Mouse (Mus musculus) ovary, postnatal 10 days (tissue): ENCODE results near the gene Dmrt3.

Experiments used
- DNase-seq: peaks from one replicate; pipeline ENCODE4 v3.0.0; 2022; ENCODE audit warnings: low spot score

Gene Dmrt3

GRCm38 (mm10) chr19:25610015-25610410, at the start of gene Dmrt3:
Gene Dmrt3, plus strand, starts transcription at chr19:25610301.
- DNase-seq, result no peak

- no peak for DNase-seq
These were observed 45.7 kb upstream of the Dmrt3 start for GRCm38 (mm10) chr19:25564430-25564829.

- no peak for DNase-seq
These were observed 40.3 kb upstream of the Dmrt3 start for GRCm38 (mm10) chr19:25569778-25570177.

GRCm38 (mm10) chr19:25574431-25574830, 35.7 kb upstream of the Dmrt3 start:
- DNase-seq, result no peak

GRCm38 (mm10) chr19:25574981-25575814, 34.9 kb upstream of the Dmrt3 start:
- DNase-seq, result no peak

- DNase-seq, result no peak
These were observed 31.7 kb upstream of the Dmrt3 start for GRCm38 (mm10) chr19:25578358-25578757.

- no peak for DNase-seq
These were observed 30.7 kb upstream of the Dmrt3 start for GRCm38 (mm10) chr19:25579440-25579839.

GRCm38 (mm10) chr19:25597717-25598232, 12.3 kb upstream of the Dmrt3 start:
- no peak for DNase-seq

- DNase-seq, result no peak
These were observed 11.5 kb upstream of the Dmrt3 start for GRCm38 (mm10) chr19:25598626-25599025.

- DNase-seq, result no peak
These were observed 8.1 kb upstream of the Dmrt3 start for GRCm38 (mm10) chr19:25601966-25602365.

- DNase-seq, result no peak
These were observed 2.5 kb upstream of the Dmrt3 start for GRCm38 (mm10) chr19:25607461-25608205.

- no peak for DNase-seq
These were observed 1.9 kb upstream of the Dmrt3 start for GRCm38 (mm10) chr19:25608206-25608580.

- no peak for DNase-seq
These were observed 895 bp upstream of the Dmrt3 start for GRCm38 (mm10) chr19:25608961-25609850.

- DNase-seq, result no peak
These were observed 460 bp downstream of the Dmrt3 start for GRCm38 (mm10) chr19:25610411-25611111.

- no peak for DNase-seq
These were observed 1.0 kb downstream of the Dmrt3 start for GRCm38 (mm10) chr19:25611116-25611515.

- DNase-seq, result no peak
These were observed 2.0 kb downstream of the Dmrt3 start for GRCm38 (mm10) chr19:25611876-25612805.

- DNase-seq, result no peak
These were observed 2.8 kb downstream of the Dmrt3 start for GRCm38 (mm10) chr19:25612806-25613295.

- no peak for DNase-seq
These were observed 3.6 kb downstream of the Dmrt3 start for GRCm38 (mm10) chr19:25613476-25614300.

GRCm38 (mm10) chr19:25615889-25616288, 5.8 kb downstream of the Dmrt3 start:
- no peak for DNase-seq
